Mouse (Mus musculus): Measurements from ENCODE around the gene Etnk1. TPM values are rescaled to one million over a fixed set of nuclear protein-coding genes. Genes with fewer than 3 reads are reported as not detected.

Etnk1 gene
- polyA plus RNA-seq, 1 experiment from 2014 or later, result 21.0 TPM

DNA sequence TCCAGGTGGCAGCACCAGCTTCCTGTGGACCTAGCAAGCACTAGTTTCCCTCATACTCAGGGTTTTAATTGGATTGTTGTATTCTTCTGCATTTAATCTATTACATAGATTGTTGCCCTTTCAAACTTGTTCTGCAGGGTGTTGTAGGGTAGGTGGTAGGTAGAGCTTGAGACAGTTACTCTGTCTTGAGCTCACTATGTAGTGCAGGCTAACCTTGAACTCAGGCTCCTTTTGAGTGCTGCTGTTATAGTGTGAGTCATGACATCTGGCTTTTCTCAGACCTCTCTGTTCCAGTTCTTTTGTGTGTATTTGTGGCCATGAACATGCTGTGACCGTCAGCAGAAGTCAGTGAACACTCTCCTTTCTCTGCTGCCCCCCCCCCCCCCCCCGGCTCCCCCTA, 12.7 kb downstream of the Etnk1 start:
- H3K4me1 ChIP-seq, result 0 out of 2 replicates have a peak, but pooled peaks cover 4% of the 10 kb centered on the region
- 77% methylated on average over 2 of the region's 2 CpGs for WGBS
- no peaks in the 10 kb centered on the region for H3K9me3 ChIP-seq
- H3K4me3 ChIP-seq, result no peak overlapping the region
- H3K36me3 ChIP-seq (replicated peaks), result peaks cover 65% of the 10 kb centered on the region
- H3K27me3 ChIP-seq (ENCODE audit: poor library complexity, severe bottlenecking), result no peaks in the 10 kb centered on the region
- no peak for DNase-seq (ENCODE audit: extremely low spot score, low spot score)
- H3K27ac ChIP-seq, result no peak overlapping the region

- H3K4me3 ChIP-seq, result no peak overlapping the region
- no peaks in the 10 kb centered on the region for H3K4me1 ChIP-seq
- WGBS, result 96% methylated on average over 14 of the region's 14 CpGs
- no peaks in the 10 kb centered on the region for H3K9me3 ChIP-seq
- peaks cover 72% of the 10 kb centered on the region for H3K36me3 ChIP-seq (replicated peaks)
- H3K27ac ChIP-seq, result no peak overlapping the region
- H3K27me3 ChIP-seq (ENCODE audit: poor library complexity, severe bottlenecking), result no peaks in the 10 kb centered on the region
- no peak for DNase-seq (ENCODE audit: extremely low spot score, low spot score)
Measured at GRCm38 (mm10) chr6:143180511-143180910, 13.5 kb downstream of the Etnk1 start.

DNA sequence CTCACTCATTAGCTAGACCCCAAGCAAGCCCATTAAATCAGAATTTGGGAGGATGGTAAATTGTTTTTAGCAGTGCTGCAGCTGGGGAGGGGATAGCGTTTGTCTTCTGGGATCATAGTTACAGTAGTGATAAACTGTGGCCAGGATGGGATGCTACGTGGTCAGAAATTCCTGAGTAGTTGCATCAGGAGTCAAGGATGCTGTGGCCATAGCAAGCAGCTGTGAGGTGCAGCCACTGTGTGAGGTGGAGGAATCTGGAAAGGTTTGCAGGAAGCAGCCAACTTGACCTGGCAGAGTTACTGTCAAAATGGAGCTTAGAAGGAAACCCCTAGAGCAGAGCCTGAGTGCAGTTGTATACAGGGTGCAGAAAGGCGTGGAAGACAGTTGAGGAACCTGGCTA, 17.1 kb downstream of the Etnk1 start:
- no peaks in the 10 kb centered on the region for H3K27me3 ChIP-seq (ENCODE audit: poor library complexity, severe bottlenecking)
- no peak overlapping the region for H3K4me3 ChIP-seq
- peaks cover 72% of the 10 kb centered on the region for H3K36me3 ChIP-seq (replicated peaks)
- no peak overlapping the region for H3K27ac ChIP-seq
- DNase-seq (ENCODE audit: extremely low spot score, low spot score), result no peak
- WGBS, result 93% methylated on average over 3 of the region's 3 CpGs
- H3K4me1 ChIP-seq, result no peaks in the 10 kb centered on the region
- no peaks in the 10 kb centered on the region for H3K9me3 ChIP-seq

GRCm38 (mm10) chr6:143184745-143185144, 17.7 kb downstream of the Etnk1 start:
- Histone ChIP-seq H3K27me3 (ENCODE audit: poor library complexity, severe bottlenecking) (no peaks in the 10 kb centered on the region), H3K4me3 (no peak overlapping the region), H3K27ac (no peak overlapping the region), H3K9me3 (no peaks in the 10 kb centered on the region), H3K36me3 (replicated peaks) (peaks cover 76% of the 10 kb centered on the region), H3K4me1 (no peaks in the 10 kb centered on the region)
- DNase-seq (ENCODE audit: extremely low spot score, low spot score), result no peak
- WGBS, result 68% methylated on average over 5 of the region's 5 CpGs

GRCm38 (mm10) chr6:143190838-143191476, 23.9 kb downstream of the Etnk1 start:
- Histone ChIP-seq H3K4me1 (peaks cover 9% of the 10 kb centered on the region; the same call in 1 of the 2 replicates), H3K36me3 (replicated peaks) (peaks cover 49% of the 10 kb centered on the region), H3K4me3 (no peak overlapping the region), H3K27me3 (ENCODE audit: poor library complexity, severe bottlenecking) (no peaks in the 10 kb centered on the region), H3K9me3 (no peaks in the 10 kb centered on the region), H3K27ac (no peak overlapping the region)
- DNase-seq (ENCODE audit: extremely low spot score, low spot score), result no peak
- WGBS, result 84% methylated on average over 7 of the region's 7 CpGs

- Histone ChIP-seq H3K27ac (no peak overlapping the region), H3K36me3 (replicated peaks) (peaks cover 50% of the 10 kb centered on the region), H3K4me3 (no peak overlapping the region), H3K4me1 (peaks cover 9% of the 10 kb centered on the region; the same call in 1 of the 2 replicates), H3K9me3 (no peaks in the 10 kb centered on the region), H3K27me3 (ENCODE audit: poor library complexity, severe bottlenecking) (no peaks in the 10 kb centered on the region)
- DNase-seq (ENCODE audit: extremely low spot score, low spot score), result no peak
- 89% methylated on average over 9 of the region's 9 CpGs for WGBS
Measured at GRCm38 (mm10) chr6:143191477-143192098, 24.6 kb downstream of the Etnk1 start.

DNA sequence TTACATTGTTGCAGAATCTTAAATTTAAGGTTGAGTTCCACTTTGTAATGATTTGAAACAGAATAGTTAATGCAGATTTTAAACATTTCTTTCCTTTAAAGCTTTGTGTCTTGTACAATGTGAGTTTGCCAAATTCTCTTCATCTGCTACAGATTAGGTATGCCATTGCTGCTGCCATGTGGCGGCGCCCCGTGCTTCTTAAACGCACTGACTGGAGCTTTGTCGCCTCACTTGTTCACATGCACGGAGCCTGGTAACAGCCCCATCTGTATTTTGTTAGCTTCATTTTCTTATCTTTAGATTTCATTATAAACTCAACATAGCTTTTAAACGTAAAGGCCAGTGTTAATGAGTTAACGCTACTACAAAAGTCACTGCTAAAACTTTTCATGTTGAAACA, 25.7 kb downstream of the Etnk1 start:
- Histone ChIP-seq H3K9me3 (no peaks in the 10 kb centered on the region), H3K36me3 (replicated peaks) (peaks cover 57% of the 10 kb centered on the region), H3K27ac (no peak overlapping the region), H3K4me1 (peaks cover 9% of the 10 kb centered on the region; the same call in 1 of the 2 replicates), H3K4me3 (no peak overlapping the region), H3K27me3 (ENCODE audit: poor library complexity, severe bottlenecking) (no peaks in the 10 kb centered on the region)
- 79% methylated on average over 8 of the region's 8 CpGs for WGBS
- no peak for DNase-seq (ENCODE audit: extremely low spot score, low spot score)

GRCm38 (mm10) chr6:143193166-143193565, 26.1 kb downstream of the Etnk1 start:
- H3K4me1 ChIP-seq, result peaks cover 9% of the 10 kb centered on the region; the same call in 1 of the 2 replicates
- DNase-seq (ENCODE audit: extremely low spot score, low spot score), result no peak
- no peak overlapping the region for H3K27ac ChIP-seq
- H3K9me3 ChIP-seq, result no peaks in the 10 kb centered on the region
- H3K4me3 ChIP-seq, result no peak overlapping the region
- peaks cover 62% of the 10 kb centered on the region for H3K36me3 ChIP-seq (replicated peaks)
- 76% methylated on average over 10 of the region's 10 CpGs for WGBS
- H3K27me3 ChIP-seq (ENCODE audit: poor library complexity, severe bottlenecking), result no peaks in the 10 kb centered on the region

GRCm38 (mm10) chr6:143193641-143194040, 26.6 kb downstream of the Etnk1 start:
- no peak for DNase-seq (ENCODE audit: extremely low spot score, low spot score)
- H3K27me3 ChIP-seq (ENCODE audit: poor library complexity, severe bottlenecking), result no peaks in the 10 kb centered on the region
- H3K27ac ChIP-seq, result no peak overlapping the region
- no peak overlapping the region for H3K4me3 ChIP-seq
- H3K36me3 ChIP-seq (replicated peaks), result peaks cover 62% of the 10 kb centered on the region
- H3K4me1 ChIP-seq, result peaks cover 9% of the 10 kb centered on the region; the same call in 1 of the 2 replicates
- H3K9me3 ChIP-seq, result no peaks in the 10 kb centered on the region
- WGBS, result 92% methylated on average over 6 of the region's 6 CpGs

DNA sequence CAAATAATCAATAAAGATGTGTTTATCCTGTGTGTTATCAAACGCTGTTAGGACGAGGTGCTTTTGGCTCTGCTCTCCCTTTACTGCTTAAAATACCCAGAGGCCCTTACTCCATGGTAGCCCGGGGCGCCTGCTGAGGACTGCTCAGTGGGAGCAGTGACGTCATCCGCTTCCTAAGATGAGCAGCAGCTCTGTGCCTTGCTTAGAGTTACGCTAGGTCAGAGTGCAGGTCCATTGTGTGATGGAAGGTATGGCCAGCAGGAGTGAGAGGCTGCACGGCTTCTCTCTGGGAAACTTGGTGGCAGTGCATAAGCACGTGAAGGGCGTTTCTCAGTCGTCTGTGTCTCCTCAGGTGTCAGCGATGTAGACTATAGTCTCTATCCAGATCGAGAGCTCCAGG, 30.0 kb downstream of the Etnk1 start:
- Histone ChIP-seq H3K4me1 (peaks cover 3% of the 10 kb centered on the region; the same call in 1 of the 2 replicates), H3K36me3 (replicated peaks) (peaks cover 77% of the 10 kb centered on the region), H3K4me3 (no peak overlapping the region), H3K9me3 (no peaks in the 10 kb centered on the region), H3K27ac (no peak overlapping the region), H3K27me3 (ENCODE audit: poor library complexity, severe bottlenecking) (no peaks in the 10 kb centered on the region)
- DNase-seq (ENCODE audit: extremely low spot score, low spot score), result no peak
- WGBS, result 92% methylated on average over 13 of the region's 13 CpGs

DNA sequence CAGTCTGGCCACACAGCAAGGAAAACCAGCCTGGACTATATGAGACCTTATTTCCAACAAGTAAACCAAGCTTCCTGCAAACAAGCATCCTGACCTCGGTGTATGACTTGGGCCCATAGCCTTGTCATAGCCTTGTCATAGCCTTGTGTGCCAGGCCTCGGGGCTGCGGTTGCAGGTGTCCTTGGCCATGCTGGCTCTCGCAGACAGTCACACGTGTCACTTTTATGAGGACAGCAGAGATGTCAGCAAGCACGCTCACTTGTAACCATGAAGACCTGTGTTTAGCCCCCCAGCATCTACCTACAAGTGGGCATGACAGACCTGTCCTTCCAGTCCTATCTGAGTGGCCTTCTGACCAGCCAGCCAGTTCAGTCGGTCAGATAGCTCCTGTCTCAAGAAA, 31.4 kb downstream of the Etnk1 start:
- 93% methylated on average over 7 of the region's 7 CpGs for WGBS

DNA sequence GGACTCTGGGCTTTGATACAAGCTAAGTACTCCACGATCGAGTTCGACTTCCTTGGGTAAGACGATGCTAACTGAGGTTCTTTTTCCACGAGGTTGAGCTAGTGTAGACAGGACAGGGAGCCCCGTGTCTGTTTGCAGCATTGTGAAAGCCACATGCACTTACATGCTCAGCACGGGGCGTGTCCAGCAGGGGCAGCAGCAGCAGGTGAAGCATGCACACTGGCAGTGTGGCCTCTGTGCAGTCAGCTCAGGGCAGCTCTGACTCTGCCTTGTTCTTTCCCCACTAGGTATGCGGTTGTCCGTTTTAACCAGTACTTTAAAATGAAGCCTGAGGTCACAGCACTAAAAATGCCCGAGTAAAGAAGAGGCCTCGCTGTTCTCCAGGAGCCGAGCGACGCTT, 36.1 kb downstream of the Etnk1 start:
- WGBS, result 94% methylated on average over 15 of the region's 15 CpGs

More for the DNA sequence above, 31.4 kb downstream of the Etnk1 start:
- DNase-seq (ENCODE audit: extremely low spot score, low spot score), result no peak
- Histone ChIP-seq H3K36me3 (replicated peaks) (peaks cover 89% of the 10 kb centered on the region), H3K4me3 (no peak overlapping the region), H3K27me3 (ENCODE audit: poor library complexity, severe bottlenecking) (no peaks in the 10 kb centered on the region), H3K4me1 (peaks cover 3% of the 10 kb centered on the region; the same call in 1 of the 2 replicates), H3K27ac (no peak overlapping the region), H3K9me3 (no peaks in the 10 kb centered on the region)

DNA sequence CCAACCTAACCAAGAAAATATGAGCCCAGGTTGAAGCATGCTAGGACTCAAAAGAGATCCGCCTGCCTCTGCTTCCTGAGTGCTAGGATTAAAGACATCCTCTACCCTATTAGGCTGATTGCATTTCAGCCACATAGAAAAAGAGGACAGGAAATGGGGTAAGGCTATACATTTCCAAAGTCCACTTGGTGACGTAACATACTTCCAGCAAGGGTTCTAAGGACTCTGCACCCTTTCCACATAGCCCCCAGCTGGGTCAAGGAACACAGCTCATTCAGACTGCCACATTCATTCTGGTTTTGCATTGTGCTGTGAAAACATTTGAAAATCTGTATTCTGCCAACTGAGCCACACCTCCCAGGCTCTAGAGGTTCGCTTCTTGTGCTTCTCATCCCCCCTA, 41.9 kb downstream of the Etnk1 start:
- DNase-seq (ENCODE audit: extremely low spot score, low spot score), result no peak

More for the DNA sequence above, 36.1 kb downstream of the Etnk1 start:
- H3K27me3 ChIP-seq (ENCODE audit: poor library complexity, severe bottlenecking), result no peaks in the 10 kb centered on the region
- no peaks in the 10 kb centered on the region for H3K9me3 ChIP-seq
- no peak for DNase-seq (ENCODE audit: extremely low spot score, low spot score)
- H3K36me3 ChIP-seq (replicated peaks), result peaks cover 79% of the 10 kb centered on the region
- no peak overlapping the region for H3K27ac ChIP-seq
- H3K4me3 ChIP-seq, result no peak overlapping the region
- H3K4me1 ChIP-seq, result peaks cover 8% of the 10 kb centered on the region

More for the DNA sequence above, 41.9 kb downstream of the Etnk1 start:
- no peak overlapping the region for H3K4me3 ChIP-seq
- H3K4me1 ChIP-seq, result peaks cover 8% of the 10 kb centered on the region
- H3K36me3 ChIP-seq (replicated peaks), result peaks cover 51% of the 10 kb centered on the region
- peaks cover 15% of the 10 kb centered on the region; the same call in 1 of the 2 replicates for H3K9me3 ChIP-seq
- WGBS, result 97% methylated on average over 3 of the region's 3 CpGs
- no peaks in the 10 kb centered on the region for H3K27me3 ChIP-seq (ENCODE audit: poor library complexity, severe bottlenecking)
- H3K27ac ChIP-seq, result no peak overlapping the region

Data from forebrain, embryonic 10.5 days (tissue).